Mouse (Mus musculus) c-Kit-negative CD71-positive TER-119-positive erythroid progenitor cells, embryonic 14.5 days (primary cell): Measurements from ENCODE around the gene Ntn4.
A peak's percentile ranks its signal among the peaks of the same experiment; 100 is the strongest.

Source experiments
- DNase-seq: peaks from one replicate; pipeline ENCODE4 v3.0.0-alpha.2; 2013; ENCODE audit warnings: low read depth, low spot score

Gene Ntn4

GRCm38 (mm10) chr10:93641821-93642746 lies 1.6 kb downstream of the Ntn4 start:
- DNase-seq = no peak

GRCm38 (mm10) chr10:93642897-93643296 lies 2.4 kb downstream of the Ntn4 start:
- DNase-seq = no peak

- no peak for DNase-seq
These were observed 4.0 kb downstream of the Ntn4 start for GRCm38 (mm10) chr10:93644451-93644941.

GRCm38 (mm10) chr10:93647655-93648561 lies 7.4 kb downstream of the Ntn4 start:
- no peak for DNase-seq

GRCm38 (mm10) chr10:93648598-93649102 lies 8.2 kb downstream of the Ntn4 start:
- no peak for DNase-seq

GRCm38 (mm10) chr10:93649127-93649526 lies 8.6 kb downstream of the Ntn4 start:
- no peak for DNase-seq

- no peak for DNase-seq
These were observed 9.1 kb downstream of the Ntn4 start for GRCm38 (mm10) chr10:93649600-93649999.

GRCm38 (mm10) chr10:93653322-93653721 lies 12.8 kb downstream of the Ntn4 start:
- no peak for DNase-seq

- no peak for DNase-seq
These were observed 14.9 kb downstream of the Ntn4 start for GRCm38 (mm10) chr10:93655428-93655827.

- DNase-seq = no peak
These were observed 19.3 kb downstream of the Ntn4 start for GRCm38 (mm10) chr10:93659792-93660191.

- no peak for DNase-seq
These were observed 21.0 kb downstream of the Ntn4 start for GRCm38 (mm10) chr10:93661348-93661991.

- no peak for DNase-seq
These were observed 21.5 kb downstream of the Ntn4 start for GRCm38 (mm10) chr10:93662018-93662417.

- DNase-seq = peak; percentile 67
These were observed 25.7 kb downstream of the Ntn4 start for GRCm38 (mm10) chr10:93666222-93666621.

GRCm38 (mm10) chr10:93666996-93667395 lies 26.5 kb downstream of the Ntn4 start:
- no peak for DNase-seq

- DNase-seq = no peak
These were observed 32.4 kb downstream of the Ntn4 start for GRCm38 (mm10) chr10:93672646-93673479.

GRCm38 (mm10) chr10:93679191-93680007 lies 38.9 kb downstream of the Ntn4 start:
- DNase-seq = no peak

- DNase-seq = no peak
These were observed 40.3 kb downstream of the Ntn4 start for GRCm38 (mm10) chr10:93680680-93681377.

GRCm38 (mm10) chr10:93682185-93682747 lies 41.8 kb downstream of the Ntn4 start:
- no peak for DNase-seq

- DNase-seq = no peak
These were observed 42.7 kb downstream of the Ntn4 start for GRCm38 (mm10) chr10:93683185-93683584.
